Mouse (Mus musculus): ENCODE data around the gene Stam.
A peak's percentile ranks its signal among the peaks of the same experiment; 100 is the strongest.

The Stam gene

GRCm38 (mm10) chr2:14073362-14074220, at the start of gene Stam:
TSS of gene Stam (plus strand) at chr2:14074098.
- peak; percentile 78 for DNase-seq (ENCODE audit: extremely low read depth, low read depth)

DNA sequence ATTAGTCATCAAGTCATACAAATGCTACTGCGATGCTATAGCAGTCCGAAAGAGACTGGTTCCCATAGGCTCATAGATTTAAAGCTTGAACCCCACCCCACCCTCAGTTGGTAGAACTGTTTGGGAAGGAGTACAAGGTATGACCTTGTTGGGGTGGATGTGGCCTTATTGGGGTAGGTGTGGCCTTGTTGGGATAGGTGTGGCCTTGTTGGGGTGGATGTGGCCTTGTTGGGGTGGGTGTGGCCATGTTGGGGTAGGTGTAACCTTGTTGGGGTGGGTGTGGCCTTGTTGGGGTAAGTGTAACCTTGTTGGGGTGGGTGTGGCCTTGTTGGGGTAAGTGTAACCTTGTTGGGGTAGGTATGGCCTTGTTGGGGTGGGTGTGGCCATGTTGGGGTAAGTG, 32.6 kb upstream of the Stam start:
- no peak for DNase-seq (ENCODE audit: extremely low read depth, low read depth)

- DNase-seq (ENCODE audit: extremely low read depth, low read depth): no peak
Observed at GRCm38 (mm10) chr2:14043011-14043410, 30.9 kb upstream of the Stam start.

- no peak for DNase-seq (ENCODE audit: extremely low read depth, low read depth)
Observed at GRCm38 (mm10) chr2:14043577-14044170, 30.2 kb upstream of the Stam start.

DNA sequence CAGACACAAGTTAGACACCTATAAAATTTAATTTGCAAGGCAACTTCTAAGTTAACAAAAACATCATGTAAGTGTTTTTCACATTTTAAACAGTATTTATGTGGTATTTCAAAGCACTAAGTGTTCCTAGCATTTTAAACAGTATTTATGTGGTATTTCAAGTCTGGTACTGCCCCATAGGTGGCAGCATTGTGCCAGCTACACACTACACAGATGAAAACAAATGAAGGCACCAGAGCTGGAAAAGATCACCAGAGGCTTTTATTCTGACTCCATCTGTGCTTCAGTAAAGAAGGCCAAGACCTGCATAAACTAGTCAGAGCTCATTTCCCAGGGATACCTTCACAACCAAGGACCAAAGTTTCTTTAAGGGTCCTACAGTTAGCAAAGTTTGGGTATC, 25.5 kb upstream of the Stam start:
- no peak for DNase-seq (ENCODE audit: extremely low read depth, low read depth)

- DNase-seq (ENCODE audit: extremely low read depth, low read depth): no peak
Observed at GRCm38 (mm10) chr2:14048808-14049207, 25.1 kb upstream of the Stam start.

- no peak for DNase-seq (ENCODE audit: extremely low read depth, low read depth)
Observed at GRCm38 (mm10) chr2:14053618-14054017, 20.3 kb upstream of the Stam start.

DNA sequence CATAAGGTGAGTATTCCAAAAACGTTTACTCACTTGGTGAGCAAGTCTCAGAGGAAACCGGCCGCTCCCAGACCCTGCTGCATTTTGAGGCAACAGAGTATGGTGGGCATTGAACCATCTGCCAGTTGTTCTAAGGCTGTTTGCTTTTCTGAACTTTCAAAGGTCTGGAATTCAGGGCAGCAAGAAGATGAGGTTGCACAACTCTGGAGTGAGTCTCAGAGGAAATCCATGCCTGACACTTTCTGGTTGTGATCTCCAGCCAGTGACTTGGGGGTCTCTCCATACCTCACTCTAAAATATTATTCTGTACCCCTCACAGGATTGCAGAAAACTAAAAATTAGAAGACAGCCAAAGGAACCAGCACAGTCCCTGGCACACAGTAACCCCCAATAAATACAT, 19.7 kb upstream of the Stam start:
- DNase-seq (ENCODE audit: extremely low read depth, low read depth): no peak

GRCm38 (mm10) chr2:14054716-14055115, 19.2 kb upstream of the Stam start:
- DNase-seq (ENCODE audit: extremely low read depth, low read depth): no peak

- DNase-seq (ENCODE audit: extremely low read depth, low read depth): no peak
Observed at GRCm38 (mm10) chr2:14055168-14055565, 18.7 kb upstream of the Stam start.

GRCm38 (mm10) chr2:14055566-14056331, 18.1 kb upstream of the Stam start, which contains the start of gene Hacd1:
TSS of gene Hacd1 (minus strand) at chr2:14056135.
- DNase-seq (ENCODE audit: extremely low read depth, low read depth): no peak

GRCm38 (mm10) chr2:14065704-14066650, 7.9 kb upstream of the Stam start:
- DNase-seq (ENCODE audit: extremely low read depth, low read depth): no peak

- DNase-seq (ENCODE audit: extremely low read depth, low read depth): no peak
Observed at GRCm38 (mm10) chr2:14069027-14069426, 4.9 kb upstream of the Stam start.

DNA sequence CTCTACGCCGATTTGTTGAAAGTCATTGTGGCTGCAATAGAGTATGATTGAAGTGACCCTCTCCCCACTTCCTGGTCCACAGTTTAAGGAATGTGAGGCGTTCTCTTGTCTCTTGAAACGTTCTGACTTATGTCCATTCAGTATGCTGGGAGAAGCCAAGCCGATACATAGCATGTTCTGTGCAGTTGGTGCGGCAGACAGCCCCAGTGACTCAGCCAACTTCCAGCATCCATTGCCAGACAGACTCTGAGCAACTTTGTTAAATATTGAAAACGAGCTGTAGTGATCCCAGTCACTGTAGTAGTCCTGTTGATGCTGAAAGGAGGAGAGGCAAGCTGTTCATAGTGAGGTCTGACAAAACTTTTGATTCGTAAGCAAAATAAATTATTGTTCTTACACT, 3.4 kb upstream of the Stam start:
- DNase-seq (ENCODE audit: extremely low read depth, low read depth): no peak

DNA sequence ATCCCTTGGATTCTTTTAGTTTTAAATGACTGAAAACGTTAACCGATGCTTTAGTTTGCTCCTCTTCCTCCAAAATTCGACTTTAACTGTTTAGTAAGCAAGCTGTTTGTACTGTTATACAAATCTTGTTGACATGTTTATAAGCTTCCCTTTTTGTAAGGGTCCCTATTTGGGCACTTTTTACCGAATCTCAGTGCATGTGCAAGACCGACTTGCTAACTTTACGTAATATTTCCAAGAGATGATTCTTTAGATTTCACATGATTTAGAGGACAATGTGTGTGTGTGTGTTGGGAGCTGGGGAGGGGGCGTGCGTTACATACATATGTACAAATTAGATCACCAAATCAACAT, 913 bp upstream of the Stam start:
- peak; percentile 31 for DNase-seq (ENCODE audit: extremely low read depth, low read depth)

DNA sequence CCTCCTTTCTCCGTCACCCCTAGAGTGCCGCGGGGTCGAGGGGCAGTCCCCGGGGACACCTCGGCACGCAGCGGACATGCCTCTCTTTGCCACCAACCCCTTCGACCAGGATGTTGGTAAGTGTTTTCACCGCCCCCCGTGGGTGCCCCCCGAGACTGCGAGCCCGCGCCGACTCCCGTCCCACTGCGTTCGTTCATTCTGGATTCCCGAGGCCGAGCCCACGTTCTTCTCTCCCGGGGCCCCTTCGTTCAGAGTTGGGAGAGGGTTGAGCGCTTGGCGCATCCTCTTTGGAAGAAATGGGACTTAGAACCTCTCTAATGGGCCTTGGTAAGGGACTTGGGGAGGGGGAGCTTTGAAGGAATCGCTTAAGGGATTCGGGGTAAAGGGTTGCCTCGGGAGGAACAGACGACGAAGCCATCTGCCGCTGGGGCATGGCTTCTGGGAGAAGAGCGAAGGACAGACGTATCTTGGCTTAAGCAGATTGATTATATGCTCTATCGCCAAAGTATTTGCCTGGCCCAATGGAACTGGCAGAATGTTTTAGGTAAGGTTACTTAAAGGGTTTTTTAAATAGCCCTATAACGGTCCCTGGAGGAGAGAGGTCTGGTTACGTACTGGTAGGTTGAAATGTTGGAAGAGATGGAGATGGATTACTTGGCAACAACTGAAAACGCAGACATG, 463 bp downstream of the Stam start:
- DNase-seq (ENCODE audit: extremely low read depth, low read depth): peak; percentile 27

DNA sequence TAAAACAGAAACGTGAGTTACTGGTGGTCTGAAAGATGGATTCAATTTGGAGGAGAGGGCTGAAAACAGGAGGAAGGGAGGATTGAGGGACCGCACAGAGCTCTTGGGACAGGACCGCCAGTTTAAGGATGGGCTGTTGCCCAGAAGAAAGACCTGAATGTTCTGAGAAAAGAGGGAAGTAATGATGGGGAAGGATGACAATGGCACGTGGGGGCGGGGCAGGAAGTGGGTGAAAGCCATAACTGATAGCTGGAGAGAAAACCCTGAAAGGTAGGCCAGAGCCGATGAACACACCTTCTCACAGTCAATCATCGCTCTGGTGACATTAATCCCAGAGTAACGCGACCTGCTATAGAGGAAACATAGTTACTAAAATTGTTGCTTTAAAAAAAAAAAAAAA, 4.6 kb downstream of the Stam start:
- peak; percentile 39 for DNase-seq (ENCODE audit: extremely low read depth, low read depth)

GRCm38 (mm10) chr2:14100533-14100932, 26.6 kb downstream of the Stam start:
- DNase-seq (ENCODE audit: extremely low read depth, low read depth): no peak

GRCm38 (mm10) chr2:14102603-14103002, 28.7 kb downstream of the Stam start:
- no peak for DNase-seq (ENCODE audit: extremely low read depth, low read depth)

DNA sequence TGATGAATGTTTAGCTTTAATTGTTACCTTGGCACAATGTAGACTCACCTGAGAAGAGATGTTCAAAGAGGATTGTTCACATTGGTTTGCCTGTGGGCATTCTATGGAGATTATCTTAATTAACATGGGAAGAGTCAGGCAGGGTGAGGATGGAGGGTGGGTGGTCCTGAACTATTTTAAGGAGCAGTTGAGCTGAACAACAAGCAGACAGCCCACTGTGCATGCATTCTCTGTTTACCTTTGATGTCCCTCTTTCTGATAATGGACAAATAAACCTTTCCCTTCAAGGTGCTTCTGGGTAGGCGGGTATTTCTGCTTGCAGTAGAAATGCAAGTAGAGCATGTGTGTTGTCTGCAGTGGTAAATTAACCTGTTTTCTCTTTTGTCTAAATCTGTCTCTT, 30.0 kb downstream of the Stam start:
- no peak for DNase-seq (ENCODE audit: extremely low read depth, low read depth)

DNA sequence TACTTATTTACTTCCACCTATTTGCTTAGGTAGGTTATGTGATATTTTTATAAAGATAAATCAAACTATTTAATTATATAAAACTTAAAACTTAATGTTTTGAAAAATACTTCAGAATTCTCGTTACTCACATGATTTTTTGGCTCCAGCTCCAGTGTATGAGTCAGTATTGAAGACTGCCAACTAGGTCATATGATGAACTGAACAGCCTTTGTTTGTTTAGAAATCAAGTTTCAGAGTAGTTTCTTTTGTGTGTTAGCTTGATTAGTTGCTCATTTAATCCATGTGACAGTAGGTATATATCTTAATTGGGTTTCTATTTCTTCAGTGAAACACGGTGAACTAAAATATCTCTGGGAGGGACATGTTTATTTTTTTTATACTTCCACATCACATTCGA, 33.8 kb downstream of the Stam start:
- DNase-seq (ENCODE audit: extremely low read depth, low read depth): no peak

All from MEL-GATA-1-ER (cell line).